Mouse (Mus musculus) effector memory CD4-positive, alpha-beta T cell, adult 7 months (primary cell): Measurements from ENCODE around the gene Dnajc12. TPM values are rescaled to one million over a fixed set of nuclear protein-coding genes. Genes with fewer than 3 reads are reported as not detected.

Experiments used
- polyA plus RNA-seq: library from polyadenylated mRNA; unstranded; fragments of 100-300 nt; shearing (Covaris generic); gene quantifications from one replicate; pipeline ENCODE4 v1.2.1, GENCODE M21; 2017

Dnajc12 gene
- polyA plus RNA-seq, result 18.8 TPM

DNA sequence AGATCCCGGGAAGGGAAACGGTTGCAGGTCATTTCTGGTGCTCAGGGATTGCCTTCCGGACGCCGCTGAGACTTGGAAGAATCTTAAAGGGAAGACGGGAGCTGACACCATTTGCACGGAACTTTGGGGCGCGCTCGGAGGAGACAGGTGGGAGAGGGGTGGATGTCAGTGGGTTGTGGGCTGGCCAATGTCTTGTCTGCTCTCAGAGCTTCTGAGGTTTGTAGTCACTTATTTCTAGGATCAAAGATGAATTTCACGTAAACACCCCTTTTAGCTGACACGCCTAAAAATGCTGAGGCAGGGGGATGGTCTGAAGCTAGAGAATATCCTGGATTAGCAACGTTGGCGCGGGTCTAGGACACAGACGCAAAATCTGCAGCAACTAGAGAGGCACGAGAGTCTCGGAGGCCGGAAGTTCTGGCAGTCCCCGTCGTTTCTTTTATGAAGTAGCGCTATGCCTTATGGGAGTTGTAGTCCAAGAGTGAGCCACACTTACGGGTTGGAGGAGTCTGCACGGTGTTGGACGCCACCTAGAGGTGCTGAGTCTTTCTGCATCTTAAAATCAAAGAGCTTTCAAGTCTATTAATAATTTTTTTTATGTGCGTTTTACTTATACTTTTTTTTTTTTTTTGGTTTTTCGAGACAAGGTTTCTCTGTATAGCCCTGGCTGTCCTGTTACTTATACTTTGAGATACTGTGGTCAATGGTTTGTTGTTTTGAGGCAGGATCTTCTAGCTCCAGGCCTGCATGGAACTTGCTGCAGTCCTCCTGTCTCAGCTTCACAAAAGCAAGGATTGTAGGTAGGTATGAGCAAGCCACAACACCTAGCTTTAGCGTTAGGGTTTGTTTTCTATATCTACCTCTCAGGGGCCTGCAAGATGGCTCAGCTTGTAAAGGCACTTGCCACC is at the start of gene Dnajc12:
TSS of gene Dnajc12 (plus strand) at position 72 of the 908 bp plus-strand sequence.

DNA sequence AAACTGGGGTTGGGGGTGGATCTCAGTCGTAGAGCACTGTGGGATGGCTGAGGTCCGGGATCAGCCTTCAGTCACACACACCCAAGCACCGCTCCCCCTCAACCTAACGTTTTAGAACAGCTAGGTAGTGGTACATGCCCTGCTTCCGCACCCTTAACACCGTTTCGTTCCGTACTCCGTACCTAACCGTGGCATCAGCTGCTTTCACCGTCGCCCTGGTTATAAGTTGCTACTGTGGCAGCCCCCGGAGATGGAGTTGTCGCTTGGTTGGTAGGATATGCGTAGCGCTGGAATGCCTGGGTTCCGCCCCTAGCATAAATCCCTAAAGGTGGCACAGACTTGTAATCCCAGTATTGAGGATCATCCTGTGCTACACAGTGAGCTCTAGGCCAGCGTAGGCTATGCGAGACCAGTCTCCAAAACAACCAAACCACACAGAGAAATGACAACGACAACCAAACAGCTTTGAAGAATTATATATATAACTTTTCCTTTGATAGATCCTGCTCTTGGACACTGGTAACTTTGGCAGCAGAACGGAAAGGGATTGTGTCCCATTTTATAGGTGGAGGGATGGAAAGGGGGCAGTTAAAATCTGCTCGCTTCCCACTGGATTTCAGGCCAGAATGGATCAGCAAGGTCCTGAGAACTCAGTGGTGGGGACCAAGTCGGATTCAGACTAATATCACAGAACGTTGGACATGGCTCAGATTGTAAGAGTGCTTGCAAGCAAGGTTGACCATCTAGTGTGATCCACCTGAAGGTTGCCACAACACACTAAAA is 554 bp upstream of the Dnajc12 start, which contains the start of gene Sirt1:
TSS of gene Sirt1 (minus strand) at position 207 of the 783 bp plus-strand sequence.

DNA sequence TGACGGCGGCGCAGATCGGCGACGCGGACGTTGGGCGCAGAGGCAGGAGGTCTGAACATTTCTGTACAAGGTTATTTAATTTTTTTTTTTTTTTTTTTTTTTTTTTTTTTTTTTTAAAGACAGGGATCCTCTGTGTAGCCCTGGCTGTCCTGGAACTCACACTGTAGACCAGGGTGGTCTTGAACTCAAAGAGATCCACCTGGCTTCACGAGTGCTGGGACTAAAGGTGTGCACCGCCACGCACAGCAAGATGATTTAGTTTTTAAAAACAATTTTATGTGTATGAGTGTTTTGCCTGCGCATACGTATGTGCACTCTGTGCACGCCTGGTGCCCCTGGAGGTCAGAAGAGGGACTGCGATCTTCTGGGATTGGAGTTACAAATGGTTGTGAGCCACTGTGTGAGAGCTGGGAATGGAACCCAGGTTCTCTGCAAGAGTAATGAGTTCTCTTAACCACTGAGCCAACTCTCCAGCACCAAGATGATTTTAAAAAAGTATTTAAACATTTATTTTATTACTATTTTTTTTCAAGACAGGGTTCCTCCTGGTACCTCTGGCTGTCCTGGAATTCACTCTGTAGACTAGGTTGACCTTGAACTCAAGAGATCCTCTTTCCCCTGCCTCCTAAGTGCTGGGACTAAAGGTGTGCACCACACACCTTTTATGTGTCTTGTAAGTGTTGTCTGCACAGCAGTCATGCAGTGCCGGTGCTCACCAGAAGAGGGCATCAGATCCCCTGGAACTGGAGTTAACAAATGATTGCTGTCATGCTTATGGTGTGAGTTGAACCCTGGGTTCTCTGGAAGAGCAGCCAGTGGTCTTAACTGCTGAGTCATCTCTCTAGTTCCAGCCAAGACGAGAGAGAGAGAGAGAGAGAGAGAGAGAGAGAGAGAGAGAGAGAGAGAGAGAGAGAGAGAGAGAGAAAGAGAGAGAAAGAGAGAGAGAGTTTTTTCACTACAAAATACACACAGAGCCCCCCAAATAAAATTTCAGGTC is 39.8 kb downstream of the Dnajc12 start, which contains the start of gene Gm7075:
TSS of gene Gm7075 (minus strand) at position 51 of the 997 bp plus-strand sequence.

DNA sequence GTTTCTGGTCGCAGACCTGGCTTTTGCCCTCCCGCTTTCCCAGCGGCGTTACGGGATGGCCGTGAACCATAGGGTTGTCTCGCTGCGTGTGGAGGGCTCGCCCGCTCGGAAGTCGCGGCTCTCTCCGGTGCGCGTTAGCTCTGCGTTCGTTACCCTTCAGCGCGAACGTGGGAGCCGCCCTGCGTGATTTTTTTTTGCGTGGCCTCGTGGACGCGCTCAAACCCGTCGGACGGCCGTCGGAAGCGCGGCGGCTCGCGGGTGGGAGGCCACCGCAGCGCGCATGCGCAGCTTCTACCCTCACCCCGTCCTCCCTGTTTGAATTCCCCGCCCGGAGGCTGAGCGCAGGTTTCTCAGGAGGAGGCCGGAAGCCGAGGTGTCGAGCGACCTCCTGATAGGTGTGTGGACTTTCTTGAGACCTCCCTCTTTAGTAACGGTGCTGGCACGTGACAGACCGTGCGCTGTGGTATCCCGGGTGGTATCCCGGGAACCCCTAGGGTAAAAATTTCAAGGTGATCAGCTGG is 47.6 kb downstream of the Dnajc12 start, which contains the start of gene Ctnna3:
TSS of gene Ctnna3 (plus strand) at position 314 of the 521 bp plus-strand sequence.

Other genes starting within 250 kb of the Dnajc12 start
- gene Mypn, start 178.5 kb upstream of the Dnajc12 start, polyA plus RNA-seq, result 0.59 TPM
- 88.0 TPM for gene Herc4, start 138.6 kb upstream of the Dnajc12 start, polyA plus RNA-seq
- 33.2 TPM for gene Sirt1, start 739 bp upstream of the Dnajc12 start, polyA plus RNA-seq
- not detected for gene Gm7075, start 39.3 kb downstream of the Dnajc12 start, polyA plus RNA-seq
- 0.38 TPM for gene Ctnna3, start 47.7 kb downstream of the Dnajc12 start, polyA plus RNA-seq